Mouse (Mus musculus) heart, embryonic 15.5 days (tissue): ENCODE results near the gene Zfp853. TPM values are rescaled to one million over a fixed set of nuclear protein-coding genes. Genes with fewer than 3 reads are reported as not detected.

Source experiments
- ATAC-seq: fragments of 200-750 bp; cut with Nextera tagmentation; replicated peaks from 2 replicates; pipeline ENCODE4 v1.8.0; 2017; ENCODE audit warnings: low read depth, moderate TSS enrichment; ENCODE audit not compliant: insufficient number of reproducible peaks, insufficient read depth, low FRiP score
- H3K27ac ChIP-seq: fragments of 300-500 bp; sonication (generic); 2 replicates; pipeline ENCODE4 v1.5.1; 2015; ENCODE audit warnings: mild to moderate bottlenecking, inconsistent platforms
- H3K27me3 ChIP-seq: fragments of 300-500 bp; sonication (generic); 2 replicates; pipeline ENCODE4 v1.6.1; 2015; ENCODE audit warnings: inconsistent platforms
- H3K36me3 ChIP-seq: fragments of 300-500 bp; sonication (generic); 2 replicates; pipeline ENCODE4 v1.6.1; 2015; ENCODE audit warnings: mild to moderate bottlenecking, inconsistent platforms
- H3K4me1 ChIP-seq: fragments of 300-500 bp; sonication (generic); replicated peaks from 2 replicates; pipeline ENCODE4 v1.6.1; 2015; ENCODE audit warnings: inconsistent platforms
- H3K4me2 ChIP-seq: fragments of 300-500 bp; sonication (generic); 2 replicates; pipeline ENCODE4 v1.6.1; 2015; ENCODE audit warnings: inconsistent platforms, mild to moderate bottlenecking, moderate library complexity
- H3K4me3 ChIP-seq: fragments of 300-500 bp; sonication (generic); 2 replicates; pipeline ENCODE4 v1.5.1; 2015; ENCODE audit warnings: mild to moderate bottlenecking, inconsistent platforms
- H3K9ac ChIP-seq: fragments of 300-500 bp; sonication (generic); 2 replicates; pipeline ENCODE4 v1.6.1; 2015; ENCODE audit warnings: mild to moderate bottlenecking, inconsistent platforms
- H3K9me3 ChIP-seq: fragments of 300-500 bp; sonication (generic); replicated peaks from 2 replicates; pipeline ENCODE4 v1.6.1; 2016; ENCODE audit warnings: inconsistent platforms
- WGBS: fragments of 180-500 bp; shearing (Covaris S2); methylation state at CpG from one replicate; pipeline ENCODE4 v1.1.7; 2015; ENCODE audit warnings: mixed read lengths; 5-methylcytosine and 5-hydroxymethylcytosine counted together
- polyA plus RNA-seq: library from polyadenylated mRNA; unstranded; fragments of >200 nt; fragmentation: Nextera tagmentation; extraction: Ambion mirVana; gene quantifications from 2 replicates; pipeline ENCODE4 v1.2.1, GENCODE M21; 2015

Gene Zfp853
- polyA plus RNA-seq, 1 experiment from 2014 or later: not detected

DNA sequence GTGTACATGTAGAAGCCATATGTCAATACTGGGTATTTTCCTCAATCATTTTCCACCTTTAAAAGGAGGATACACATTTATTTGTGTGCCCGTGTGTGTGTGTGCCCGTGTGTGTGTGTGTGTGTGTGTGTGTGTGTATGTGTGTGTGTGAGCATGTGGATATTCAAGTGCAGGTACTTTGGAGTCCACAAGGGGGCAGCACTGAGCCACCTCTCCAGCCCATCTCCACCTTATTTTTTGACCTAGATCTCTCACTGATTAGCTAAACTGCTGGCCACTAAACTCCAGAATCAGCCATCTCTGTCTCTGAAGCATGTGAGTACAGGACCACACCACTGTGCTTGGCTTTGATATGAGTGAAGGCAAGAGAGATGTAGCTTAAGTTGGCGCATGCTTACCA is 1.4 kb upstream of the Zfp853 start:
- Histone ChIP-seq H3K4me3 (no peak overlapping the region), H3K27me3 (peaks cover 48% of the 10 kb centered on the region), H3K9ac (no peak overlapping the region), H3K9me3 (no peaks in the 10 kb centered on the region), H3K27ac (no peak overlapping the region), H3K4me2 (no peak overlapping the region), H3K36me3 (peaks cover 7% of the 10 kb centered on the region; the same call in 1 of the 2 replicates), H3K4me1 (peaks cover 25% of the 10 kb centered on the region)
- 86% methylated on average over 3 of the region's 3 CpGs for WGBS
- no peak for ATAC-seq

DNA sequence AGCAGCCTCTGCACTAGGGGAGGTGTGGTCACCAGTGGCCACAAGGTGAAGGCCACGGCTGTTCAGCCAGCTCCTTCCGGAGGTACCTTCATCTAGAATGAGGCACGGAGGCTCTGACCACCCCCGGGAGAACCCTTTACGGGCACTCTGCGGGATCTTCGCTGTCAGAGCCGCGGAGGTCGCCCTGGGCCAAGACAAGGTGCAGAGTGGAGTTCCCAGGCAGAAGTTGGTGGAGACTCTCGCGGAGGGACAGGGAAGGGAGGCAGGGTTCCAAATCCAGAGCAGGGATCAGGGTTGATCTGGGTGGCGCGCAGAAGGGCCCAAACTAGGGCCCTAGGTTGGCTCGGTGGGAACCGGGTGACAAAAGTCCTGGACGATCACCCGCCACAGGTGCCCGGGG is 544 bp downstream of the Zfp853 start:
- Histone ChIP-seq H3K4me2 (peak overlapping the region; percentile 92), H3K4me1 (peaks cover 28% of the 10 kb centered on the region), H3K9ac (peak overlapping the region; percentile 40), H3K36me3 (no peaks in the 10 kb centered on the region), H3K4me3 (peak overlapping the region; percentile 54), H3K9me3 (no peaks in the 10 kb centered on the region), H3K27me3 (peaks cover 68% of the 10 kb centered on the region), H3K27ac (no peak overlapping the region)
- no peak for ATAC-seq
- 2% methylated on average over 19 of the region's 19 CpGs for WGBS

DNA sequence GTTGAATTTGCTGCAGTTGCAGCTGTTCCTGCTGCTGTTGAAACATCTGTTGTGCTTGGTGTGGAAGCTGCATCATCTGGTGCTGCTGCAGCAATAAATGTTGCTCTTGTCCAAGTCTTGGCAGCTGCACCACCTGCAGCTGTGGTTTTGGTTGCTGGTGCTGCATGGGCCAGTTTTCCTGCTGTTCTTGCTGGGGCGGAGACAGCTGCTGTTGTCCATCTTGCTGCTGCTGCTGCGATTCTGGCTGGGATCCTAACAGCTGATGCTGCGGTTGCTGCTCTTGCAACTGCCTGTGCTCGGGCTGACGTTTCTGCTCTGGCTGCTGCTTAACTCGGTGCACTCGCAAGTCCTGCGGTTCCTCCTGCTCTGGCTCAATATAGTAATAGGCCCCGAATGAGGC is 4.1 kb downstream of the Zfp853 start:
- H3K27me3 ChIP-seq: peaks cover 99% of the 10 kb centered on the region
- no peak overlapping the region for H3K4me2 ChIP-seq
- H3K27ac ChIP-seq: no peak overlapping the region
- no peak overlapping the region for H3K9ac ChIP-seq
- H3K36me3 ChIP-seq: no peaks in the 10 kb centered on the region
- no peaks in the 10 kb centered on the region for H3K9me3 ChIP-seq
- ATAC-seq: no peak
- peaks cover 26% of the 10 kb centered on the region for H3K4me1 ChIP-seq
- 64% methylated on average over 9 of the region's 9 CpGs for WGBS
- no peak overlapping the region for H3K4me3 ChIP-seq

DNA sequence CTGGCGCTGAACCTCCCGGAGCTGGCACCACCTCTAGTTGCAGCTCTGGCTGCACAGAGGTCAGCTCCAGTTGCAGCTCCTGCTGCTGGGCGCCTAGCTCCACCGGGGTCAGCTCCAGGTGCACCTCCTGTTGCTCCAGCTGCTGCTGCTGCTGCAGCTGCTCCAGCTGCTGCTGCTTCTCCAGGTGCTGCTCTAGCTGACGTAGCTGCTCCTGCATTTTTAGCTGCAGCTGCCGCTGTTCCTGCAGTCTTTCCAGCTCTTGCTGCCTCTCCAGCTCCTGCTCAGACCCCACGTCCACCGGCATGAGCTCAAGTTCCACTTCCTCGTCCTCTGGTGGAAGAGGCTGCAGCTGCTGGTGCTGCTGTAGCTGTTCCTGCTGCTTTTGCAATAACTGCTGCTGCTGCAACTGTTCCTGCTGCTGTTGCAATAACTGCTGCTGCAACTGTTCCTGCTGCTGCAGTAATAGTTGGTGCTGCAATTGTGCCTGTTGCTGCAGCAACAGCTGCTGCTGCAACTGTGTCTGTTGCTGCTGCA is 5.0 kb downstream of the Zfp853 start:
- Histone ChIP-seq H3K4me1 (peaks cover 20% of the 10 kb centered on the region), H3K4me2 (peak overlapping the region; percentile 69), H3K27ac (no peak overlapping the region), H3K27me3 (peaks cover 96% of the 10 kb centered on the region), H3K9me3 (no peaks in the 10 kb centered on the region), H3K9ac (no peak overlapping the region), H3K36me3 (no peaks in the 10 kb centered on the region), H3K4me3 (peak overlapping the region; percentile 42)
- 13% methylated on average over 9 of the region's 9 CpGs for WGBS
- no peak for ATAC-seq

DNA sequence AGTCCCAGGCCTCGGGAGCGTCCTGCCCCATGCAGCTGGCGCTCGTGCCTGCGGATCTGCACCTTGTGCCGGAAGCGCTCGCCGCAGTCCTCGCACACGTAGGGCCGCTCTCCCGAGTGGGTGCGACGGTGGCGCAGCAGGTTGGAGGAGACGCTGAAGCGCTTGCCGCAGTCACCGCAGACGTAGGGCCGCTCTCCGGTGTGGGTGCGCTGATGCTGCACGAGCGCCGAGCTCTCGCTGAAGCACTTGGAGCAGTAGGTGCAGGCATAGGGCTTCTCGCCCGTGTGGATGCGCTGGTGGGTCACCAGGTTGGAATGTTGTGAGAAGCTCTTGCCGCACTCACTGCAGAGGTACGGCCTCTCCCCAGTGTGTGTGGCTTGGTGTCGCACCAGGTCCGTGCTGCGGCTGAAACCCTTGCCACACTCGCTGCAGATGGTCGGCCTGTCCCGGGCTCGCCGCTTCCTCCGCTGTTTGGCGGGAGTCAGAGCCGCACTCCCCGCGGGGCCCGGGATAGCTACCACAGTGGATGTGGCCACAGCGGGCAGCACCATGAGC is 5.6 kb downstream of the Zfp853 start:
- H3K27me3 ChIP-seq: peaks cover 95% of the 10 kb centered on the region
- H3K4me2 ChIP-seq: peak overlapping the region; percentile 69
- H3K27ac ChIP-seq: no peak overlapping the region
- 0 out of 2 replicates have a peak, but pooled peaks have one; percentile 38 for ATAC-seq
- H3K9me3 ChIP-seq: no peaks in the 10 kb centered on the region
- no peaks in the 10 kb centered on the region for H3K36me3 ChIP-seq
- H3K9ac ChIP-seq: peak overlapping the region; percentile 36
- H3K4me1 ChIP-seq: peaks cover 14% of the 10 kb centered on the region
- 3% methylated on average over 48 of the region's 48 CpGs for WGBS
- peak overlapping the region; percentile 42 for H3K4me3 ChIP-seq

DNA sequence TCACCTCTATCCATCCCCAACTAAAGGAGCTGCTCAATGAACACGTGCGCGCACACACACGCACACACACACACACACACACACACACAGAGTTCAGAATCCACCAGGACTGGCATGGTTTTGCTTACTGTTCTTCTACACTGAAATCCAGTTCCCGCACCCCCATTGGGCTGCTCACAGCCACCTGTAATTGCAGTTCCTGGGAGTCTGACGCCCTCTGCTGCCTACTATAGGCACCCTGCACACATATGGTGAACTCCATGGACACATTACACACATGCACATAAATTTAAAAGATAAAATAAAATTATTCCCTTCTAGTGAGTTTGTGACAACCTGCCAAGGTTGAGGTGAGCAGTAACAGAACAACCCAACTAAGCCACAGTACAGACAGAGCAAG is 8.7 kb downstream of the Zfp853 start:
- ATAC-seq: no peak
- 44% methylated on average over 6 of the region's 6 CpGs for WGBS
- no peak overlapping the region for H3K4me2 ChIP-seq
- H3K9ac ChIP-seq: no peak overlapping the region
- no peaks in the 10 kb centered on the region for H3K9me3 ChIP-seq
- H3K4me3 ChIP-seq: no peak overlapping the region
- peaks cover 11% of the 10 kb centered on the region for H3K4me1 ChIP-seq
- no peak overlapping the region for H3K27ac ChIP-seq
- peaks cover 79% of the 10 kb centered on the region for H3K27me3 ChIP-seq
- no peaks in the 10 kb centered on the region for H3K36me3 ChIP-seq

DNA sequence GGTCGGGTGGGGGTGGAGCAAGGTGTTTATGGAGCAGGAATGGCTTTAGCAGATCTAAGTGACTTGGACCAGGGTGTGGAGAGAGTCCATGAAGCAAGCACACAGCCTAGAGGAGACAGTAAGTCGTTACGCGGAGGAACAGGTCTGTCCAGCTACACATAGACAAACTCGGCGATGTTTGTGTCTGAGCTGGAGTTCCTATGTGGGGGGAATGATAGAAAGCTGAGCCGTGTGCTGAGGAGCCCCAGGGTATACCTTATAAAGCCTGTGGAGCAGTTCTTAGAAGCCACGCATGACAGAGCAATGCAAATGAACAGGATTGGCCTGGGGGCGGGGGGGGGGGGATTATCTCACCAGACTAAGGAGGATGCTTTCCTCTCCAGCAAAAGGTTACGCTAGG is 14.2 kb downstream of the Zfp853 start:
- no peaks in the 10 kb centered on the region for H3K36me3 ChIP-seq
- no peak overlapping the region for H3K9ac ChIP-seq
- H3K27me3 ChIP-seq: peaks cover 67% of the 10 kb centered on the region
- WGBS: 49% methylated on average over 10 of the region's 10 CpGs
- H3K9me3 ChIP-seq: no peaks in the 10 kb centered on the region
- no peaks in the 10 kb centered on the region for H3K4me1 ChIP-seq
- H3K4me2 ChIP-seq: no peak overlapping the region
- no peak overlapping the region for H3K4me3 ChIP-seq
- ATAC-seq: no peak
- no peak overlapping the region for H3K27ac ChIP-seq

DNA sequence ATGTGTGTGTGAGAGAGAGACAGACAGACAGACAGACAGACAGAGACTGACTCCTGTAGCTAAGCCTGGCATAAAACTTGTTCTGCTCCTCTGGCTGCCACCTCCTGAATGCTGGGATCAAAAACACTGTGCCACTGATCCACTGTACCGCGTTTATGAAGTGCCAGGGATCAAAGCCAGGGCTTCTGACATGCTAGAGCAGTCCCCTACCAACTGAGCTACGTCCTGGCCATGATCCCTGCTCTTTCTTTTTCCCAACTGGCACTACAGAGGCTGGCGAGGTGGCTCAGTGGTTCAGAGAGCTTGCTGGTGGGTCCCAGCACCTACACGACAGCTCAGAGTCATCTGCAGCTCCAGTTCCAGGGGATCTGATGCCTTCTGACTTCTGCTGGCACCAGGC is 17.7 kb downstream of the Zfp853 start:
- ATAC-seq: no peak
- Histone ChIP-seq H3K4me1 (peaks cover 4% of the 10 kb centered on the region; the same call in 1 of the 2 replicates), H3K27ac (no peak overlapping the region), H3K4me3 (no peak overlapping the region), H3K9ac (no peak overlapping the region), H3K27me3 (peaks cover 52% of the 10 kb centered on the region), H3K36me3 (no peaks in the 10 kb centered on the region), H3K4me2 (no peak overlapping the region), H3K9me3 (no peaks in the 10 kb centered on the region)
- 45% methylated on average over 5 of the region's 5 CpGs for WGBS

DNA sequence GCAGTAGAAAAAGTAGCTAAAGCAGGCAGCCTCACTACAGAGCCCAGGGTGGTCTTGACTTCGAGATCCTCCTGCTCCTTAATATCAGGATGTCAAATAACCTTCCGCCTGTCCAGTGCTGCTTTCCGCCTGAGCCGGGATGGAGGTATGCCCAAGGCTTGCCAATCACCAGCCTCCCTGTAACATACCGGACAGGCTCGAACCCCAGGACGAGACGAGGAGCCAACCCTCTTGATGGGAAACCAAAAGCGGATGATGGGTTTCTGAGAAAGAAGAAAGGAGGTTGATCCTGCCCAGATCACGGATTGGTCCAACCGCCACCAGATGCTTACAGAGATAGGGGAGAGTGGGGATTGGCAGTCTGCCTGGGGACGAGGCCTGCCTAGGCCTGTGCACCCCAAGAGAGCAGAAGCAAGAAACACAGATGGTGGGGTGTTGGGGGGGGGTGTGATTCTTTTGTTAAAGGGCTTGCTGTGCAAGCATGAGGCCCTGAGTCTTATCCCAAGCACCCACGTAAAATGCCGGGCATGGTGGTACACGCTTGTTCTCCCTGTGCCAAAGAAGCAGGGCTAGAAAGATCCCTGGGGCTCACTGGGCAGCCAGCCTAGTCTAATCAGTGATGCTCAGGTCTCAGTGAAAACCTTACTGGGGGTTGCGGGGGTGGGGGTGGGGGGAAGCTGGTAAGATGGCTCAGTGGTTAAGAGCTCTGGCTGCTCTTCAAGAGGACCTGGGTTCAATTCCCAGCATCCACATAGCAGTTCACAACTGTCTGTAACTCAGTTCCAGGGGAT is 20.7 kb downstream of the Zfp853 start:
- H3K9me3 ChIP-seq: no peaks in the 10 kb centered on the region
- no peak overlapping the region for H3K27ac ChIP-seq
- WGBS: 87% methylated on average over 16 of the region's 16 CpGs
- H3K9ac ChIP-seq: no peak overlapping the region
- H3K36me3 ChIP-seq: no peaks in the 10 kb centered on the region
- peaks cover 21% of the 10 kb centered on the region for H3K4me1 ChIP-seq
- H3K4me2 ChIP-seq: no peak overlapping the region
- no peak for ATAC-seq
- no peak overlapping the region for H3K4me3 ChIP-seq
- H3K27me3 ChIP-seq: peaks cover 32% of the 10 kb centered on the region

DNA sequence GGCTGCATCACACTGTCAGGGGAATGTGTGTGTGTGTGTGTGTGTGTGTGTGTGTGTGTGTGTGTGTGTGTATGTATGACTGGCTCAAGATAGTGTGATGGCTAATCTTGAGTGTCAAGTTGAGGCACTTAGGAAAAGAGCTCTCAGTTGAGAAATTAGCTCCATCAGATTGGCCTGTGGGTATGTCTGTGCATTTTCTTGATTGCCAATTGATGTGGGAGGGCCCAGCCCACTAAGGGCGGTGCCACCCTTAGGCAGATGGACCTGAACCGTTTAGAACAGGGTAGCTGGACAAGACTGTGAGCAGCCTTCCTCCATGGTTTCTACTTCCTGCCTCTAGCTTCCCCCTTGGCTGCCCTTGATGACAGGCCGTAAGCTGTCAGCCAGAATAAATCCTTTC is 21.3 kb downstream of the Zfp853 start:
- Histone ChIP-seq H3K27ac (no peak overlapping the region), H3K4me1 (peaks cover 21% of the 10 kb centered on the region), H3K4me3 (no peak overlapping the region), H3K27me3 (peaks cover 27% of the 10 kb centered on the region), H3K4me2 (no peak overlapping the region), H3K36me3 (no peaks in the 10 kb centered on the region), H3K9me3 (no peaks in the 10 kb centered on the region), H3K9ac (no peak overlapping the region)
- ATAC-seq: no peak
- WGBS: 64% methylated on average over 3 of the region's 3 CpGs

DNA sequence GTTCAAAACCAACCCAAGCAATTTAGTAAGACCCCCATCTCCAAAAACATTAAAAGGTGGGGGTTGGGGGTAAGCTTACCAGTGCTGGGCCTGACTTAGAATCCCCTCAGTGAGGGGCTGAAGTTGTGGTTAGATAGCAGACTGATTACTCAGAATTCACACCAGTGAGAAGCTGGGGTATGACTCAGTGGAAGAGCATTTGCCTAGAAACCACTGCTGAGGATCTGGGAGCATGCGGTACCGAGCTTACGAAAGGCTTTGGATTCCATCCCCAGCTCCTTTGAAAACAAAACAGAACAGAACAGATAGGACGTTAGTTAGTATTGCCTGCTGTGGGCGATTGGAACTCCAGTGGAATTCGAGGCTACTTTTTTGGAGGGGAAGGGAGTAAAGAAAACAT is 21.8 kb downstream of the Zfp853 start:
- no peak overlapping the region for H3K27ac ChIP-seq
- no peak overlapping the region for H3K4me3 ChIP-seq
- peaks cover 22% of the 10 kb centered on the region for H3K27me3 ChIP-seq
- no peaks in the 10 kb centered on the region for H3K9me3 ChIP-seq
- H3K9ac ChIP-seq: no peak overlapping the region
- H3K36me3 ChIP-seq: no peaks in the 10 kb centered on the region
- 65% methylated on average over 6 of the region's 6 CpGs for WGBS
- no peak overlapping the region for H3K4me2 ChIP-seq
- ATAC-seq: no peak
- peaks cover 21% of the 10 kb centered on the region for H3K4me1 ChIP-seq

DNA sequence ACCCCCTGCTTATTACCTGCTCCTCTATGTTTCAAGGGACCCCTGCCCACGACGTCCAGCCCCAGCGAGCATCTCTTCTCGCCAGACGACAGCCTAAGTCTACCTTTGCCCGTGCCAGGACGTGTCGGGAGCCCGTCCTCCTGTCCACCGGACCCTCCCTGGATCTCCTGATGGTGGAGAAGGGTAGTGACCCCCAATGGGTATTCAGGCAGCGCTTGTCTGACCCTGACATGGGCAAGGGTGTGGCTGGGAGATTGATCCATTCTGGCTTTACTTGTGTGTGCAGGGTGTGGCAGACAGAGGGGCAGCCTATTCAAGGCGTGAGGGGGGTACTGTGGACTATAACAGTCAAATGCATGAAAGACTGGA is 23.3 kb downstream of the Zfp853 start:
- Histone ChIP-seq H3K4me1 (peaks cover 21% of the 10 kb centered on the region), H3K4me3 (peak overlapping the region; percentile 98), H3K9ac (peak overlapping the region; percentile 97), H3K4me2 (peak overlapping the region; percentile 97), H3K27me3 (peaks cover 7% of the 10 kb centered on the region), H3K27ac (peak overlapping the region; percentile 84), H3K9me3 (no peaks in the 10 kb centered on the region), H3K36me3 (no peaks in the 10 kb centered on the region)
- ATAC-seq: no peak
- 7% methylated on average over 12 of the region's 12 CpGs for WGBS
